Mouse (Mus musculus) T-helper 2 cell (primary cell): ENCODE results near the gene Bace2.

ENCODE experiments used
- in situ Hi-C: fragments of 300-600 bp; cut with MboI, MseI; formaldehyde crosslinking; loops from one replicate; pipeline ENCODE4 v1.15.1; 2025; ENCODE audit warnings: high pct_unique_total_duplicates

The Bace2 gene

GRCm38 (mm10) chr16:97399991-97400390, 43.4 kb downstream of the Bace2 start:
- in situ Hi-C loops: no loop called here

- in situ Hi-C loops: no loop called here
Measured at GRCm38 (mm10) chr16:97401741-97402140, 45.2 kb downstream of the Bace2 start.

GRCm38 (mm10) chr16:97402213-97402785, 45.8 kb downstream of the Bace2 start:
- in situ Hi-C loops: no loop called here

- in situ Hi-C loops: no loop called here
Measured at GRCm38 (mm10) chr16:97405476-97406012, 49.0 kb downstream of the Bace2 start.

- in situ Hi-C loops: no loop called here
Measured at GRCm38 (mm10) chr16:97417896-97418542, 61.5 kb downstream of the Bace2 start.

GRCm38 (mm10) chr16:97418749-97419453, 62.4 kb downstream of the Bace2 start:
- in situ Hi-C loops: no loop called here

GRCm38 (mm10) chr16:97421671-97422070, 65.1 kb downstream of the Bace2 start:
- in situ Hi-C loops: no loop called here

GRCm38 (mm10) chr16:97423627-97424026, 67.1 kb downstream of the Bace2 start:
- in situ Hi-C loops: no loop called here

GRCm38 (mm10) chr16:97428026-97428425, 71.5 kb downstream of the Bace2 start:
- in situ Hi-C loops: no loop called here

GRCm38 (mm10) chr16:97430091-97430490, 73.5 kb downstream of the Bace2 start:
- in situ Hi-C loops: no loop called here

GRCm38 (mm10) chr16:97431328-97431727, 74.8 kb downstream of the Bace2 start:
- in situ Hi-C loops: no loop called here

- in situ Hi-C loops: no loop called here
Measured at GRCm38 (mm10) chr16:97434206-97434605, 77.7 kb downstream of the Bace2 start.

- in situ Hi-C loops: no loop called here
Measured at GRCm38 (mm10) chr16:97437448-97438056, 81.0 kb downstream of the Bace2 start.

GRCm38 (mm10) chr16:97438191-97438590, 81.6 kb downstream of the Bace2 start:
- in situ Hi-C loops: no loop called here

GRCm38 (mm10) chr16:97441967-97442366, 85.4 kb downstream of the Bace2 start:
- in situ Hi-C loops: no loop called here

GRCm38 (mm10) chr16:97443670-97444263, 87.2 kb downstream of the Bace2 start:
- in situ Hi-C loops: no loop called here

GRCm38 (mm10) chr16:97447386-97447785, 90.8 kb downstream of the Bace2 start:
- in situ Hi-C loops: no loop called here

GRCm38 (mm10) chr16:97459831-97460230, 103.3 kb downstream of the Bace2 start:
- in situ Hi-C loops: no loop called here

- in situ Hi-C loops: no loop called here
Measured at GRCm38 (mm10) chr16:97461271-97461670, 104.7 kb downstream of the Bace2 start.

GRCm38 (mm10) chr16:97462481-97463181, 106.1 kb downstream of the Bace2 start, which contains the start of gene Mx1:
TSS of gene Mx1 (minus strand) at chr16:97462907.
- in situ Hi-C loops: no loop called here
